Mouse (Mus musculus) MEL-GATA-1-ER (cell line): ENCODE results near the gene B3gntl1.
A peak's percentile ranks its signal among the peaks of the same experiment; 100 is the strongest.
"Not testable (repeated sequence)": the region's sequence is repeated elsewhere in the genome, so short reads cannot be mapped to it uniquely, and the experiment has no call there.

Experiments
- DNase-seq: peaks from one replicate; pipeline ENCODE4 v3.0.0-alpha.2; 2012; ENCODE audit warnings: low read depth; ENCODE audit errors: extremely low read depth

Gene B3gntl1

GRCm38 (mm10) chr11:121685491-121686001, 12.6 kb upstream of the B3gntl1 start:
- DNase-seq, result no peak

GRCm38 (mm10) chr11:121683243-121683642, 10.3 kb upstream of the B3gntl1 start:
- no peak for DNase-seq

GRCm38 (mm10) chr11:121680750-121681149, 7.8 kb upstream of the B3gntl1 start:
- no peak for DNase-seq

GRCm38 (mm10) chr11:121679581-121679980, 6.6 kb upstream of the B3gntl1 start:
- DNase-seq, result no peak

- no peak for DNase-seq
Measured at GRCm38 (mm10) chr11:121676836-121677235, 3.9 kb upstream of the B3gntl1 start.

GRCm38 (mm10) chr11:121673629-121674028, 676 bp upstream of the B3gntl1 start:
- DNase-seq, result no peak

GRCm38 (mm10) chr11:121672312-121672989, 502 bp downstream of the B3gntl1 start:
- no peak for DNase-seq

GRCm38 (mm10) chr11:121670926-121671325, 2.0 kb downstream of the B3gntl1 start:
- no peak for DNase-seq

GRCm38 (mm10) chr11:121668776-121669175, 4.2 kb downstream of the B3gntl1 start:
- no peak for DNase-seq

GRCm38 (mm10) chr11:121667541-121667940, 5.4 kb downstream of the B3gntl1 start:
- DNase-seq, result no peak

GRCm38 (mm10) chr11:121661116-121661515, 11.8 kb downstream of the B3gntl1 start:
- DNase-seq, result no peak

GRCm38 (mm10) chr11:121660604-121661003, 12.3 kb downstream of the B3gntl1 start:
- not testable (repeated sequence) for DNase-seq

- no peak for DNase-seq
Measured at GRCm38 (mm10) chr11:121658151-121658550, 14.8 kb downstream of the B3gntl1 start.

GRCm38 (mm10) chr11:121655807-121656511, 17.0 kb downstream of the B3gntl1 start:
- peak; percentile 39 for DNase-seq

GRCm38 (mm10) chr11:121655166-121655806, 17.7 kb downstream of the B3gntl1 start:
- DNase-seq, result no peak

- no peak for DNase-seq
Measured at GRCm38 (mm10) chr11:121654406-121654945, 18.5 kb downstream of the B3gntl1 start.

GRCm38 (mm10) chr11:121653631-121654030, 19.3 kb downstream of the B3gntl1 start:
- DNase-seq, result no peak

- DNase-seq, result no peak
Measured at GRCm38 (mm10) chr11:121652547-121653305, 20.2 kb downstream of the B3gntl1 start.

- DNase-seq, result no peak
Measured at GRCm38 (mm10) chr11:121651983-121652382, 21.0 kb downstream of the B3gntl1 start.

GRCm38 (mm10) chr11:121651556-121651955, 21.4 kb downstream of the B3gntl1 start:
- DNase-seq, result no peak

GRCm38 (mm10) chr11:121650668-121651067, 22.3 kb downstream of the B3gntl1 start:
- DNase-seq, result no peak
